Mouse (Mus musculus) CH12.LX (cell line): Measurements from ENCODE around the gene Flt1. TPM values are rescaled to one million over a fixed set of nuclear protein-coding genes. Genes with fewer than 3 reads are reported as not detected.

Source experiments
- DNase-seq: peaks from one replicate; pipeline ENCODE4 v3.0.0-alpha.2; 2013; ENCODE audit errors: extremely low read depth
- H3K27ac ChIP-seq: 2 replicates; pipeline ENCODE4 v1.5.1; 2012; ENCODE audit warnings: low read depth, mild to moderate bottlenecking, control low read depth, moderate library complexity; ENCODE audit not compliant: insufficient read depth
- H3K27me3 ChIP-seq: replicated peaks from 2 replicates; pipeline ENCODE3; 2012; ENCODE audit warnings: inconsistent platforms
- H3K36me3 ChIP-seq, 2 experiments: replicated peaks in 1 of 2; 2 replicates each; pipeline versions ENCODE3 to v1.6.1; 2012; ENCODE audit warnings: inconsistent platforms in 1 of 2, low read length in 1 of 2, mild to moderate bottlenecking in 1 of 2, mixed read lengths in 1 of 2, moderate library complexity in 1 of 2; ENCODE audit not compliant: control insufficient read depth in 1 of 2, insufficient read depth in 1 of 2
- H3K4me1 ChIP-seq, 2 experiments: 2 replicates each; pipeline ENCODE4 v1.6.1; 2012; ENCODE audit warnings: inconsistent platforms in 1 of 2, moderate library complexity in 1 of 2; ENCODE audit not compliant: insufficient read depth in 2 of 2, control insufficient read depth in 1 of 2
- H3K4me2 ChIP-seq: 2 replicates; pipeline ENCODE4 v1.6.1; 2012; ENCODE audit warnings: low read depth, mild to moderate bottlenecking, control low read depth; ENCODE audit not compliant: poor library complexity, insufficient read depth, severe bottlenecking
- H3K4me3 ChIP-seq, 3 experiments: fragments of 150-350 bp in 1 of 3; sonication (generic) in 1 of 3; replicated peaks in 1 of 3; 2 replicates each; pipeline versions ENCODE3 to v1.5.1; 2011 to 2012; ENCODE audit warnings: low read depth in 2 of 3, low read length in 2 of 3, mild to moderate bottlenecking in 2 of 3, moderate library complexity in 2 of 3, control low read depth in 1 of 3, improper control_type of control experiment in 1 of 3, inconsistent platforms in 1 of 3, mixed read lengths in 1 of 3; ENCODE audit not compliant: poor library complexity in 1 of 3
- H3K79me2 ChIP-seq: replicated peaks from 2 replicates; pipeline ENCODE4 v1.6.1; 2012; ENCODE audit warnings: mild to moderate bottlenecking, moderate library complexity; ENCODE audit not compliant: control insufficient read depth, poor library complexity, insufficient read depth, severe bottlenecking; ENCODE audit errors: extremely low read depth
- H3K9ac ChIP-seq: 2 replicates; pipeline ENCODE4 v1.6.1; 2012; ENCODE audit warnings: low read depth, mild to moderate bottlenecking, control low read depth, moderate library complexity; ENCODE audit not compliant: insufficient read depth
- H3K9me3 ChIP-seq: replicated peaks from 2 replicates; pipeline ENCODE3; 2012; ENCODE audit warnings: low read length, inconsistent platforms, mixed read lengths
- BHLHE40 ChIP-seq: IDR thresholded peaks from 2 replicates; pipeline ENCODE4 v1.6.1; 2011; ENCODE audit warnings: mild to moderate bottlenecking, low read depth, low read length, improper control_type of control experiment
- CTCF ChIP-seq, 2 experiments: IDR thresholded peaks in 1 of 2; conservative IDR thresholded peaks in 1 of 2; 2 replicates each; pipeline ENCODE4 v1.5.1; 2011 to 2012; ENCODE audit warnings: low read depth in 2 of 2, low read length in 2 of 2, improper control_type of control experiment in 1 of 2, inconsistent platforms in 1 of 2, mild to moderate bottlenecking in 1 of 2, moderate library complexity in 1 of 2
- ELF1 ChIP-seq: IDR thresholded peaks from 2 replicates; pipeline ENCODE4 v1.6.1; 2014; ENCODE audit warnings: low read depth, mild to moderate bottlenecking, inconsistent platforms, low read length, improper control_type of control experiment
- EP300 ChIP-seq: IDR thresholded peaks from 2 replicates; pipeline ENCODE4 v1.6.1; 2011; ENCODE audit warnings: low read length, improper control_type of control experiment
- GABPA ChIP-seq: IDR thresholded peaks from 2 replicates; pipeline ENCODE4 v1.6.1; 2012; ENCODE audit warnings: low read depth, low read length, improper control_type of control experiment, inconsistent platforms; ENCODE audit not compliant: insufficient replicate concordance
- HCFC1 ChIP-seq: IDR thresholded peaks from 2 replicates; pipeline ENCODE4 v1.6.1; 2012; ENCODE audit warnings: low read depth, mild to moderate bottlenecking, inconsistent platforms, low read length, improper control_type of control experiment
- IRF4 ChIP-seq: IDR thresholded peaks from 2 replicates; pipeline ENCODE4 v1.6.1; 2014; ENCODE audit warnings: low read depth, mild to moderate bottlenecking, inconsistent platforms, low read length, improper control_type of control experiment
- JUN ChIP-seq: IDR thresholded peaks from 2 replicates; pipeline ENCODE4 v1.6.1; 2011; ENCODE audit warnings: low read depth, mild to moderate bottlenecking, low read length, improper control_type of control experiment, moderate library complexity; ENCODE audit not compliant: insufficient read depth
- JUND ChIP-seq: conservative IDR thresholded peaks from 2 replicates; pipeline ENCODE4 v1.6.1; 2011; ENCODE audit warnings: low read depth, low read length, improper control_type of control experiment
- KAT2A ChIP-seq: IDR thresholded peaks from 2 replicates; pipeline ENCODE4 v1.6.1; 2012; ENCODE audit warnings: low read length, improper control_type of control experiment, inconsistent platforms; ENCODE audit not compliant: insufficient replicate concordance
- MAFK ChIP-seq: IDR thresholded peaks from 2 replicates; pipeline ENCODE4 v1.6.1; 2011; ENCODE audit warnings: low read length, improper control_type of control experiment; ENCODE audit not compliant: insufficient replicate concordance
- MAX ChIP-seq: IDR thresholded peaks from 2 replicates; pipeline ENCODE4 v1.6.1; 2011; ENCODE audit warnings: low read length, improper control_type of control experiment
- NELFE ChIP-seq: IDR thresholded peaks from 2 replicates; pipeline ENCODE4 v1.6.1; 2011; ENCODE audit warnings: low read depth, low read length, improper control_type of control experiment
- NRF1 ChIP-seq: IDR thresholded peaks from 2 replicates; pipeline ENCODE4 v1.6.1; 2014; ENCODE audit warnings: low read depth, mild to moderate bottlenecking, inconsistent platforms, low read length, improper control_type of control experiment, moderate library complexity
- PAX5 ChIP-seq: IDR thresholded peaks from 2 replicates; pipeline ENCODE4 v1.6.1; 2012; ENCODE audit warnings: low read length, inconsistent platforms, mixed read lengths
- POLR2A ChIP-seq: IDR thresholded peaks from 2 replicates; pipeline ENCODE4 v1.6.1; 2011; ENCODE audit warnings: low read depth, mild to moderate bottlenecking, improper control_type of control experiment, low read length
- POLR2AphosphoS2 ChIP-seq: IDR thresholded peaks from 2 replicates; pipeline ENCODE4 v1.6.1; 2011; ENCODE audit warnings: low read depth, low read length, improper control_type of control experiment
- RAD21 ChIP-seq: IDR thresholded peaks from 2 replicates; pipeline ENCODE4 v1.6.1; 2011; ENCODE audit warnings: low read depth, mild to moderate bottlenecking, low read length, improper control_type of control experiment, moderate library complexity
- SIN3A ChIP-seq: IDR thresholded peaks from 2 replicates; pipeline ENCODE4 v1.6.1; 2012; ENCODE audit warnings: low read length, improper control_type of control experiment, inconsistent platforms
- SMC3 ChIP-seq: IDR thresholded peaks from 2 replicates; pipeline ENCODE4 v1.6.1; 2011; ENCODE audit warnings: low read depth, low read length, improper control_type of control experiment
- TCF12 ChIP-seq: IDR thresholded peaks from 2 replicates; pipeline ENCODE4 v1.6.1; 2014; ENCODE audit warnings: low read depth, mild to moderate bottlenecking, inconsistent platforms, low read length, improper control_type of control experiment
- ZC3H11A ChIP-seq: IDR thresholded peaks from 2 replicates; pipeline ENCODE4 v1.6.1; 2012; ENCODE audit warnings: low read depth, mild to moderate bottlenecking, inconsistent platforms, low read length, improper control_type of control experiment
- ZKSCAN1 ChIP-seq: IDR thresholded peaks from 2 replicates; pipeline ENCODE4 v1.6.1; 2012; ENCODE audit warnings: low read depth, inconsistent platforms, low read length, improper control_type of control experiment, borderline replicate concordance
- dilution Hi-C: fragments of 300-500 bp; cut with MboI; formaldehyde crosslinking; loops from 2 replicates; pipeline ENCODE4 v1.14.3; 2020; ENCODE audit warnings: low sequenced_read_pairs; ENCODE audit not compliant: extremely low pct_unique_long_range_greater_than_20kb, extremely low pct_ligation_motif_present
- in situ Hi-C: fragments of 300-500 bp; cut with MboI; formaldehyde crosslinking; loops from 3 replicates; pipeline ENCODE4 v1.14.3; 2019; ENCODE audit warnings: low sequenced_read_pairs, low pct_ligation_motif_present, low pct_unique_long_range_greater_than_20kb, mixed read lengths
- polyA plus RNA-seq: library from polyadenylated mRNA; unstranded; fragments of >175 nt; gene quantifications from 2 replicates; pipeline ENCODE4 v1.2.1, GENCODE M21; 2012; ENCODE audit warnings: low read depth; ENCODE audit not compliant: insufficient read length
- total RNA-seq, 2 experiments: library from RNA; depleted of rRNA; stranded (reverse); fragments of 300-350 nt in 1 of 2; fragments of >200 nt in 1 of 2; gene quantifications; 2 replicates each; pipeline ENCODE4 v1.2.3; 2012 to 2014

Gene Flt1
- total and polyA plus RNA-seq, 3 experiments: 0.27 to 0.94 (median 0.47) TPM

DNA sequence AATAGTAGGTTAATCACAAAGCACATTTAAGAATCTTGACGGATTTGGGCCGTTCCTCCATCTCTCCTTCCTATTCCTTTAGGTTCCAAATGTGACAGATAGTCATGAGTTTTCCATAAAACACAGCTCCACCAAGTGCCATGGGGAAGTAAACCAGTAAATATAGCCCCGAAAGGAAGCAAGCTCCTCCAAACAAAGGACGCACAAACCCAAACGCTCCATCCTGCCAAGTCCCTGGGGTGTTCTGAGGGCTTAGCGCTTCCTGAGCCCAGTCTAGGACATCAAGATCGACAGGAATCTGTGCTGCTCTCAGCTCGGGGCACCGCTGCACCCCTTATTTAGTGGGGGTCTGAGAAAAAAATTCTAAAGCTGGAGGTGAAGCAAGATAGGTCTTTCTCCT is 141.2 kb downstream of the Flt1 start:
- TF ChIP-seq GABPA: no peak
- TF ChIP-seq NELFE: no peak
- no peak for TF ChIP-seq MAFK
- TF ChIP-seq PAX5: no peak
- no peak for TF ChIP-seq RAD21
- TF ChIP-seq IRF4: no peak
- no peak for TF ChIP-seq JUND
- TF ChIP-seq EP300: no peak
- no peak for TF ChIP-seq POLR2A
- TF ChIP-seq POLR2AphosphoS2: no peak
- no peak for TF ChIP-seq NRF1
- TF ChIP-seq TCF12: no peak
- TF ChIP-seq, all 38 proteins: peak for 0
- Histone ChIP-seq H3K4me3 (no peak overlapping the region), H3K4me1 (no peaks in the 10 kb centered on the region), H3K79me2 (no peaks in the 10 kb centered on the region), H3K4me2 (no peak overlapping the region), H3K9me3 (no peaks in the 10 kb centered on the region), H3K27me3 (no peaks in the 10 kb centered on the region), H3K9ac (no peak overlapping the region), H3K27ac (no peak overlapping the region), H3K36me3 (no peaks in the 10 kb centered on the region)
- dilution Hi-C loops: no loop called here
- DNase-seq: no peak
- in situ Hi-C loops: loop anchor here (10.0 kb wide), 1 partner anchor 260 kb away; no protein-coding TSS in a partner anchor

DNA sequence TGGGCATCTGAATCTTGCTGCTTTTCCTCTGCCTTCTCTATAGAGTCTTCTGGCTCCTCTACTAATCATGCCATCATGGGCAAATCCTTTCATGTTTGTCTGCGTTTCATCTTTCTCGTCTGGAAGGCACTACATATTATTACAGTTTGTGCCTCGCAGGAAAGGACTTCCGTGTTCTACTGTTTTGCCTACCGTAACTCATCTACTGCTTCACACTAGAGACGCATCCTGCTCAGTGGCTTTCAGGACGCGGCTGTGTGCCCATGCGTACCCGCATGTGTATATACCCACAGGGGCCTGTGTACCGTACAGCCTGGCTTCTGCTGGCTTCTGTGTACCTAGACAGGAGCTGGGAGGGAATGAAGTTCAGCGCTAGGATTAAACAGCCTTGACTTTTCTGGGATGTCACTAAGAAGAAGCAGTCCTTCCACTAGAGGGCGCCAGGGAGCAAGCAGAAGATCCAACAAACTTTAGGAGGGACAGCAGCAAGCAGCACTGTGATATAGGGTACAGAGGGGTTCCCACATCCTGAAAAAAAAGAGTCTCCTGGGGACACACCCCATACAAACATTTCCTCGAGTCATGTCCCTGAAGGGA is 142.0 kb downstream of the Flt1 start:
- H3K4me2 ChIP-seq: peak overlapping the region; percentile 58
- H3K4me3 ChIP-seq: peak overlapping the region in 2 of 3 experiments; percentile 16 to 24
- H3K27me3 ChIP-seq: no peaks in the 10 kb centered on the region
- TF ChIP-seq ZC3H11A (peak; percentile 18; the same call in 1 of the 2 replicates), JUN (no peak), SMC3 (peak; percentile 76), SIN3A (no peak), ELF1 (peak; percentile 77), CTCF (conservative IDR thresholded peaks at IDR 0.05 in 1 of 2, IDR thresholded peaks at IDR 0.05 in 1 of 2; ENCODE audit: low read depth in 2 of 2, low read length in 2 of 2) (peak; percentile 79 to 83), RAD21 (peak; percentile 64), HCFC1 (no peak), TCF12 (no peak), BHLHE40 (no peak), ZKSCAN1 (no peak), MAX (no peak), KAT2A (no peak)
- no peaks in the 10 kb centered on the region for H3K79me2 ChIP-seq
- DNase-seq: peak; percentile 62
- H3K4me1 ChIP-seq: no peaks in the 10 kb centered on the region
- in situ Hi-C loops: loop anchor here (10.0 kb wide), 1 partner anchor 261 kb away; no protein-coding TSS in a partner anchor
- peaks cover 3% of the 10 kb centered on the region for H3K9me3 ChIP-seq
- dilution Hi-C loops: no loop called here
- H3K9ac ChIP-seq: peak overlapping the region; percentile 25; the same call in 1 of the 2 replicates
- H3K27ac ChIP-seq: no peak overlapping the region
- H3K36me3 ChIP-seq: no peaks in the 10 kb centered on the region
